Mouse (Mus musculus) heart, postnatal 10 days (tissue): ENCODE results near the gene Atp1a1. TPM values are rescaled to one million over a fixed set of nuclear protein-coding genes. Genes with fewer than 3 reads are reported as not detected.

Experiments
- DNase-seq, 2 experiments: peaks; one replicate each; pipeline ENCODE4 v3.0.0; 2021
- intact Hi-C: fragments of 180-260 bp; cut with DNase I; formaldehyde crosslinking; loops from one replicate; pipeline ENCODE4 v1.15.1; 2025
- total RNA-seq, 2 experiments: library from RNA; stranded (reverse); gene quantifications; 2 replicates each; pipeline ENCODE4 v1.2.3; 2021

The Atp1a1 gene
- total RNA-seq, 2 experiments from 2014 or later = 897 to 1,002 TPM

- intact Hi-C loops = no loop called here
- peak in 1 of 2 experiments; percentile 31 for DNase-seq
Observed at GRCm38 (mm10) chr3:101562510-101563209, 41.8 kb downstream of the Atp1a1 start.

- DNase-seq = no peak
Observed at GRCm38 (mm10) chr3:101561948-101562347, 42.5 kb downstream of the Atp1a1 start.

GRCm38 (mm10) chr3:101560841-101561522 is 43.5 kb downstream of the Atp1a1 start:
- intact Hi-C loops = no loop called here
- DNase-seq = peak in 1 of 2 experiments; percentile 25

More at GRCm38 (mm10) chr3:101561948-101562347, 42.5 kb downstream of the Atp1a1 start:
- intact Hi-C loops = no loop called here

- intact Hi-C loops = no loop called here
- DNase-seq = no peak
Observed at GRCm38 (mm10) chr3:101556712-101557111, 47.8 kb downstream of the Atp1a1 start.

- intact Hi-C loops = loop anchor here (2.0 kb wide), 1 partner anchor 44 kb away; no protein-coding TSS in a partner anchor
- peak; percentile 44 to 54 for DNase-seq
Observed at GRCm38 (mm10) chr3:101552621-101553620, 51.6 kb downstream of the Atp1a1 start.

- DNase-seq = peak; percentile 83 to 85
- intact Hi-C loops = loop anchor here (2.0 kb wide), 2 partner anchors 45 kb away; no protein-coding TSS in a partner anchor
Observed at GRCm38 (mm10) chr3:101551457-101552230, 52.8 kb downstream of the Atp1a1 start.

- intact Hi-C loops = loop anchor here (2.0 kb wide), 1 partner anchor 43 kb away; no protein-coding TSS in a partner anchor
- DNase-seq = no peak
Observed at GRCm38 (mm10) chr3:101549749-101550148, 54.7 kb downstream of the Atp1a1 start.

- intact Hi-C loops = no loop called here
- no peak for DNase-seq
Observed at GRCm38 (mm10) chr3:101544116-101544515, 60.4 kb downstream of the Atp1a1 start.

- no peak for DNase-seq
- intact Hi-C loops = no loop called here
Observed at GRCm38 (mm10) chr3:101541571-101541970, 62.9 kb downstream of the Atp1a1 start.

GRCm38 (mm10) chr3:101540568-101540967 is 63.9 kb downstream of the Atp1a1 start:
- no peak for DNase-seq
- intact Hi-C loops = no loop called here

GRCm38 (mm10) chr3:101536322-101536721 is 68.2 kb downstream of the Atp1a1 start:
- intact Hi-C loops = no loop called here
- peak; percentile 60 to 75 for DNase-seq

- DNase-seq = no peak
- intact Hi-C loops = no loop called here
Observed at GRCm38 (mm10) chr3:101534311-101534710, 70.2 kb downstream of the Atp1a1 start.

- intact Hi-C loops = no loop called here
Observed at GRCm38 (mm10) chr3:101533373-101533772, 71.1 kb downstream of the Atp1a1 start.

GRCm38 (mm10) chr3:101530928-101531327 is 73.6 kb downstream of the Atp1a1 start:
- no peak for DNase-seq
- intact Hi-C loops = no loop called here

More at GRCm38 (mm10) chr3:101533373-101533772, 71.1 kb downstream of the Atp1a1 start:
- DNase-seq = peak; percentile 44 to 52

GRCm38 (mm10) chr3:101528900-101529594 is 75.4 kb downstream of the Atp1a1 start:
- peak; percentile 51 to 56 for DNase-seq
- intact Hi-C loops = loop anchor here (2.0 kb wide), 1 partner anchor 18 kb away; no protein-coding TSS in a partner anchor

- intact Hi-C loops = loop anchor here (2.0 kb wide), 1 partner anchor 18 kb away; no protein-coding TSS in a partner anchor
- DNase-seq = peak; percentile 41 to 43
Observed at GRCm38 (mm10) chr3:101528157-101528899, 76.2 kb downstream of the Atp1a1 start.

GRCm38 (mm10) chr3:101526603-101527002 is 77.9 kb downstream of the Atp1a1 start:
- DNase-seq = no peak

More at GRCm38 (mm10) chr3:101526603-101527002, 77.9 kb downstream of the Atp1a1 start:
- intact Hi-C loops = no loop called here
